Mouse (Mus musculus) layer of hippocampus, adult 2 months (tissue): ENCODE data around the gene Baiap2. TPM values are rescaled to one million over a fixed set of nuclear protein-coding genes. Genes with fewer than 3 reads are reported as not detected.

Source experiments
- DNase-seq, 2 experiments: peaks; one replicate each; pipeline ENCODE4 v3.0.0; 2022; ENCODE audit warnings: low spot score in 2 of 2
- H3K27ac ChIP-seq: fragments of 200-600 bp; 2 replicates; pipeline ENCODE4 v1.8.1; 2022
- H3K4me3 ChIP-seq: fragments of 200-600 bp; 2 replicates; pipeline ENCODE4 v1.8.1; 2022; ENCODE audit warnings: mild to moderate bottlenecking
- CTCF ChIP-seq: fragments of 200-600 bp; conservative IDR thresholded peaks from 2 replicates; pipeline ENCODE4 v1.8.1; 2022; ENCODE audit warnings: antibody characterized with exemption, mild to moderate bottlenecking, moderate library complexity
- total RNA-seq, 2 experiments: library from RNA; stranded (reverse); gene quantifications; 2 replicates each; pipeline ENCODE4 v1.2.3; 2021

The Baiap2 gene
- total RNA-seq, 2 experiments from 2014 or later, result 244 to 257 TPM

DNA sequence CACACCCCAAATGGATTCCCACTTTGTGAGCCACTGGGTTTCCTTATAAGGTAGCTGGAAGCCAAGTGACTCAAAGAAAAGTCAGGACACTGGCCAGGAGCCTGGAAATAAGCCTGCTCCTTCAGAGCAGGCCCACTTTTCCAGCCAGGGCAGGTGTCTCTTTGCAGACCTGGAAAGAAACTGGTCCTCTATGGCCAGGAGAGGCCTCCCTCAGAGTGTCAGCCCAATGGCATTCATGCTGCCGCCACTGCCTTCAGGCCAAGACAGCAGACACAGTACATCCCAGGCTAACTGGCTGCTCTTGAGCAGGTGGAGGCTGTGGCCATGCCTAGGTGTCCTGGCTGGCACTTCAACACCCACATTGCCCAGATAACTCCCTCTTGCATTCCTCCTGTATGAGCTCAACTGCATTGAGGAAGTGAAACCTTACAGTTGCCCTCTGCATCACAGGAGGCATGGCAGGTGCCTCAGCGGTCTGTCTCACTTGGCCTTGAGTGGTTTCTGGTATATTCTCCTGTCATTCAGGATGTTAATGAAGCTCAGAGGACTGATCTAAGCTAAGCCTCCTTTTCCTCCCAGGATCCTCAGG, 12.3 kb downstream of the Baiap2 start:
- Histone ChIP-seq H3K27ac (peak overlapping the region; percentile 68; the same call in 1 of the 2 replicates), H3K4me3 (no peak overlapping the region)
- DNase-seq, result no peak
- no peak for TF ChIP-seq CTCF

DNA sequence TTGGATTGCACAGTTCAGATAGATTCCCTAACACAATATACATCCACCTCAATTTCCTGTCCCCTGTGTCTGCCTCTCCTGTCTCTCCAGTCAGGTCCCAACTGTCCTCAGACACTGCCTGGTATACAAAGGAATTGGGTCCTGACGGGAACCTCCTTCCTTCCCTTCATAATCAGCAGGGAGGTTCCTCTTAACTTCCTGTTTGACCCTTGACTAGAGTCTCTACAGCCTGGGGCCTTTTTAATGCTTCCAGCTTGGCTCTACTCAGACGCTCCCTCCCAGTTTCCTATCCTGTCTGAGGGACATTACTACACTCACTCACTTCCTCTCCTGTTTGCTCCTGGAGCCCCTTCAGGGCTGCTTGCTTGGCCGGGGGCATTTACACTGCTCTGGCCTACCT, 12.9 kb downstream of the Baiap2 start:
- H3K27ac ChIP-seq, result peak overlapping the region; percentile 68; the same call in 1 of the 2 replicates
- no peak for DNase-seq
- no peak overlapping the region; the same call in 1 of the 2 replicates for H3K4me3 ChIP-seq
- no peak for TF ChIP-seq CTCF

- peak overlapping the region; percentile 68 for H3K27ac ChIP-seq
- TF ChIP-seq CTCF, result no peak
- DNase-seq, result no peak
- no peak overlapping the region for H3K4me3 ChIP-seq
Observed at GRCm38 (mm10) chr11:119956590-119956989, 14.0 kb downstream of the Baiap2 start.

GRCm38 (mm10) chr11:119958856-119959255, 16.3 kb downstream of the Baiap2 start:
- TF ChIP-seq CTCF, result no peak
- DNase-seq, result no peak
- Histone ChIP-seq H3K4me3 (no peak overlapping the region), H3K27ac (peak overlapping the region; percentile 68)

DNA sequence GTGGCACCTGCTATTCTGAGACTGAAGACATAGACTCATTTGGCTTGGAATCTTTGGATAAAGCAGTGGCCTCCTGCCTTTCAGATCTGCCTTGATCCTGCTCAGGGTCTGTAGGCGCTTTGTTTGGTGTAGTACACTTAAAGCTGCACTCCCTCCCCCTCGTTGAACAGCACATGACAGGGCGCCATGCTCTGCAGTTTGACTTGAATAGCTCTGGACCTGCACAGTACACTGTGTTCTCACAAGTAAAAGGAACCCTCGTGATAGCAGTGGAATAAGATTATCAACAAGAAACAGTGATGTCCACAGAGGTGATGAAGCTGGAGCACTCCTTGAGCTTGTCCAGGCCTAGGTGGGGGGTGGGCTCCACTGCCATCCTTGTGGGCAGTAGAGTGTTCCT, 17.2 kb downstream of the Baiap2 start:
- TF ChIP-seq CTCF, result no peak
- Histone ChIP-seq H3K27ac (peak overlapping the region; percentile 68), H3K4me3 (no peak overlapping the region)
- no peak for DNase-seq

DNA sequence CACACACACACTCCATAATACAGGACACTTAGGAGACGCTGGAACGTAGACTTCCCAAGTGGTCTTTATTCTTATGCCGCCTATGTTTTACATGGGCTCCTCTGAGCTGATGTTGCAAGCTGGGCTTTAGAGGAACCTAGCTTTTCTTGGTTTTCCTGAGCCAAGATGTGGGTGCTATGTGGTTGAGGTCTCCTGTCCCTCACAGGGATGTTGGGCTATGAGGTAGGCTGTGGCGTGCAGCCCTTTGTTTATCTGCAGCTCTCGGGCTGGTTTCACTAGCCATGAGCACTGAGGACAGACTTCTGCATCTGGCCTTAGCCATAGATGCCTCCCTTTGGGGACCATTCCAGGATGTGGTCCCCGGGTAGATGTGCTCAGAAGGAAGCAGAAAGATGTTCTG, 18.1 kb downstream of the Baiap2 start:
- TF ChIP-seq CTCF, result no peak
- Histone ChIP-seq H3K27ac (peak overlapping the region; percentile 80), H3K4me3 (peak overlapping the region; percentile 20; the same call in 1 of the 2 replicates)
- DNase-seq, result no peak

DNA sequence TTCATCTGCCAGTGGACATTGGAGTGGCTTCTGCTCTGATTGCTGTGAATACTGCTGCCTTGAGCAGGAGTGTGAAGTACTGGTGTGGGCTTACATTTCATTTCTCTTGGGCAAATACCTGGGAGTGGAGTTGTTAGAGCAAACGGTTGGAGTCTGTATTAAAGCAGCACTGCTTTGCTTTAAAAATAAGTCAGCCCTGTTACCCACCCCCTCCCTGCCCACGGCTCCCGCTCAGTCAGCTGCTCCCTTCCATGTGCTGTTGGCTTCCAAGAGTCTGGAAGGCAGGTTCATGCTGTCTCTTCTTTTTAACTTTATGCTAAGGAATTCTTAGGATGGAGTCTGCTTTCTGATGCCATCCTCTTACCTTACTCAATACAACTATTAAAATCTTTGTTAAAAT, 18.9 kb downstream of the Baiap2 start:
- DNase-seq, result peak in 1 of 2 experiments; percentile 44
- no peak for TF ChIP-seq CTCF
- peak overlapping the region; percentile 20; the same call in 1 of the 2 replicates for H3K4me3 ChIP-seq
- peak overlapping the region; percentile 80 for H3K27ac ChIP-seq

DNA sequence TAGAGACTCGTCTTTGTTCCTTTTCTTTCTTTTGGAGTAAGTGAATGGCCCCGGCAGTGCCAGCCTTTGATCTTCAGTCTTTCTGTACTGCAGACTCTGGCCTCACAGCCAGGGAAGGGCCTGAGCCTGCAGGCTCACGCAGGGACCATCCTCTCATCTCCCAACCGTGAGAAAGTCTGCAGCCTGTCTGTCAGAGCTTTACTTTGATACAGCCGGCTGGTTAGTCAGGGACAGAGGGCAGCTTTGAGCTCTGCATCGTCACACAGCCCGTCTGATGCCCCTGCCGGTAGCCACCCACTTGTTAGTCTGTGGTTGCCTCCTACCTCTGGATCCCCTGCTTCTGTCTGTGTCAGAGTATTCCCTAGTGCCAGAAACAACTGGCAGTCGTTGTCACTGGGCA, 22.5 kb downstream of the Baiap2 start:
- Histone ChIP-seq H3K27ac (peak overlapping the region; percentile 40), H3K4me3 (no peak overlapping the region)
- DNase-seq, result no peak
- 0 out of 2 replicates have a peak, but pooled peaks have one; percentile 4 for TF ChIP-seq CTCF

DNA sequence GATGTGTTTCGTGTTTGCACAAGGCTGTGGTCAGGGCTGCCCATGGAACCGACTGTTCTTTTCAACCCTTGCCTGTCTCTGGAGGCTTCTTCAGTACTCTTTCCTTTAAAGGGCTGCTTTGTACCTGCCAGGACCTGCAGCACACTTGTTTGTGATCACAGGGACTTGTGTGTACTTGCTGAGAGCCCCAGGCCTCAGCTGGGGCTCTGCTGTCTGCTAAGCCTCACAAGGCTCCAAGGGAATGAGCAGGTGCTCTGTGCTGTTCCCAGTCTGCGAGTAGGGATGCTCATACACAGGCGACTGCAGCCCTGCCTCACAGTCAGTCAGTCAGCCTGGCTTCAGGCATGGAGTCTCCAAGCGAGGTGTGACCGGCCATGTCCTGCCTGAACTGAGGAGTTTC, 23.7 kb downstream of the Baiap2 start:
- no peak for DNase-seq
- TF ChIP-seq CTCF, result no peak
- Histone ChIP-seq H3K4me3 (no peak overlapping the region), H3K27ac (0 out of 2 replicates have a peak overlapping the region, but pooled peaks have one; percentile 3)

GRCm38 (mm10) chr11:119967401-119967800, 24.8 kb downstream of the Baiap2 start:
- Histone ChIP-seq H3K27ac (no peak overlapping the region; the same call in 1 of the 2 replicates), H3K4me3 (no peak overlapping the region)
- TF ChIP-seq CTCF, result no peak
- no peak for DNase-seq

- no peak for TF ChIP-seq CTCF
Observed at GRCm38 (mm10) chr11:119967892-119968291, 25.3 kb downstream of the Baiap2 start.

DNA sequence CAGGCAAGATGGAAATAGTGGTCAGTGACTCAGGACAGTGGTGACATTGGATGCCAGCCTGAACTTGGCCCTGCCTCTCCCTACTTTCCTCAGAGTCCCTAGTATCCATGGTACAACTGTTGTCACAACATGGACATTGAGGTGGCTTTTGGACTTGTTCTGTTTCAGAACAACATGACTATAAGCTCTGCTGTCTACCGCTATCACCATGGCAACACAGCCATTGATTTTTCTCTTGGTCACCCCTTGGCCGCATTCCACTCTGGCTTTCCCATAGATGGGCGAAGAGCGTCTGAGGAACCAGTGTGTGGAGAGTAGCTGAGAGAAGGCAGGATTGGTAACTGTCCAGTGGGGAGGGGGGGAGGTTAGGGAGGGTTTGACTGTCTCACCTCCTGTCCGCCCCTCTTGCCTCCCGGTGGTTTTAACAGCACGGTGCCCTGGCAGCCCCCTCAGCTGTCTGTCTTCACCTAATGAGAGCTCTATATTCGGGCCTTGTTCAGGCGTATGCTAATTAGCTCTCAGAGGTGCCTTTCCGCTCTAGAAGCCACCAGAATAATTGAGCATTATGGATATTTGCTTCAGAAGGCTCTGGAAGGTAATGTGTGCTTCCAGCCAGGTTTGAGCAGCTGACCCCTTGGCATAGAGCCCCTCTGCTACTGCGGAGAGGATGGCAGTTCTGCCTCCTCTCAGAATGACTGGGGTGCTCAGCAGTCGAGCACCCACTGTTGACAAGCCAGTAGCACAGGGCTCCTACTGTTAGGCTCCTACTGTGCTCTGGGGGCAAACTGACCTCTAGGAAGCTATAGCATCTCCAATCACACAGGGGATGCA, 27.7 kb downstream of the Baiap2 start:
- TF ChIP-seq CTCF, result no peak
- Histone ChIP-seq H3K4me3 (no peak overlapping the region), H3K27ac (peak overlapping the region; percentile 41; the same call in 1 of the 2 replicates)
- no peak for DNase-seq

More at GRCm38 (mm10) chr11:119967892-119968291, 25.3 kb downstream of the Baiap2 start:
- Histone ChIP-seq H3K27ac (no peak overlapping the region), H3K4me3 (no peak overlapping the region)
- no peak for DNase-seq

DNA sequence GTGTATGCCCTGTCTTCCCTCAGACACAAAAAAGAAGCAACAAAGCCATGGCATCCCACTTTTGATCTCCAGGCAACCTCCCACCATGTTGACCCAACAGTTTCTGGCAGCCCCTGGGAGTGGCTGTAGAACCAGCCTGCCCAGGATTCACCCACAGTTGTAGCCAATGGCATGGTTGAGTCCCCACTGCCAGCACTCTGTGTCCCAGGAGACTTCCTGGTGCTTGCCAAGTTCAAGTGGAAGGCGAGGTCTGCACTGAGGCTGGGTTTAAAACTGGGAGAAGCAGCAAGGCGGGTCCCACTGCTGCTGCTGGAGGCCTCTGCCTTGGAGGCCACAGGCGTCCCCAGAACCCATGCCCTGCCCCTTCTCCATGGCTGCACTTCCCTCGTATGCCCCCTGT, 31.2 kb downstream of the Baiap2 start:
- no peak for TF ChIP-seq CTCF
- Histone ChIP-seq H3K4me3 (no peak overlapping the region), H3K27ac (no peak overlapping the region)

More for the DNA sequence above, 31.2 kb downstream of the Baiap2 start:
- DNase-seq, result no peak
